Mouse (Mus musculus): ENCODE measurements at regions not wholly inside any gene's neighbourhood (a gene's known extent, or its start where the extent isn't known, plus 50 kb on each side); places are given as distances from the start of the nearest gene placed in this dataset.

DNA sequence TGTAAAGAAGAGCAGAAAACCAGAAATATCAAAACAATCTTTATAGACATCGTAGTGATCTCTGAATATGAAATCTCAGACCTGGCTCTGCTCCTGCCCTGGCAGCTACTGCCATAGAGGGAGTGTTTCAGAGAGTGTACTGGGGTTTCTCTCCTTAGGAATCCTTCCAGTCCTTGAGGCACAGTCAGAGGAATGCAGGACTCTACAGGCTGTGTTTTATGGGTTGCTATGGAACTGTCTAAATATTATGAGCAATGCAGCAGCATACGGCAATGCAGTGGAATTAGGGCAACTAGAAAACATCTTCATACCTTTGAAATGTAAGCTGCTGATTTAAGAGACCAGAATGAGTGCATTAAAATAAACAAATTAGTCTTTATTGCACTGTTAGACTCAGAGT lies 57.2 kb upstream of the Rgs1 start:
- no peaks in the 10 kb centered on the region for H3K9me3 ChIP-seq
- no peaks in the 10 kb centered on the region for H3K27me3 ChIP-seq (replicated peaks)
- H3K4me3 ChIP-seq (replicated peaks): no peak overlapping the region
- TF ChIP-seq FLI1 (IDR thresholded peaks at IDR 0.05; ENCODE audit: low read length) (no peak), GATA1 (IDR thresholded peaks at IDR 0.05; ENCODE audit: borderline replicate concordance, low read length) (no peak)
- peaks cover 41% of the 10 kb centered on the region for H3K4me1 ChIP-seq
- H3K36me3 ChIP-seq (replicated peaks; ENCODE audit: low read length): no peaks in the 10 kb centered on the region

DNA sequence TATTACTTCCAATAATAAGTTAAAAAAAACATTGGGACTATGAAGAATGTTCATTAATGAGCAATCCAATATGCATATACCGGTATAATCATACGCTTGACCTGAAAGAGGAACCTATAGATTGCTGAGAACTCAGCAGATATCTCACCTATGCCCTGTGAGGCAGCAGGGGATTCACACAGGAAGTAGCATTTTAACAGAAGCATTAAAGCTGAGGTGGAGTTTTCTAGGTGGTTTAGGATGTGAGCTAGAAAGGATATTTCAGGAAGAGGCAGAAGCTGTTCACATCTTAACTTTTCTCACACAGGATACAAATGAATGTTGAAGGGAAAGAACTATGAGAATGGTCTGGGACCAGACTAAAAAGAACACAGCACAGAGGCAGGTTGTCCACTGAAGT lies 51.6 kb upstream of the Rgs1 start:
- no peaks in the 10 kb centered on the region for H3K9me3 ChIP-seq
- no peak for TF ChIP-seq GATA1 (IDR thresholded peaks at IDR 0.05; ENCODE audit: borderline replicate concordance, low read length)
- no peak for TF ChIP-seq FLI1 (IDR thresholded peaks at IDR 0.05; ENCODE audit: low read length)
- H3K36me3 ChIP-seq (replicated peaks; ENCODE audit: low read length): no peaks in the 10 kb centered on the region
- H3K27me3 ChIP-seq (replicated peaks): no peaks in the 10 kb centered on the region
- no peak overlapping the region for H3K4me3 ChIP-seq (replicated peaks)
- peaks cover 26% of the 10 kb centered on the region for H3K4me1 ChIP-seq

Measured in megakaryocyte, embryonic 14.5 days (primary cell).